In genomic region chr17:25220746-25221145, GRCm38 (mm10) we compare ENCODE assay signal across 19 mouse cellular contexts. TPM values are rescaled to one million over a fixed set of nuclear protein-coding genes. Genes with fewer than 3 reads are reported as not detected.
DNase-seq lines count a peak whose midpoint lies in the region; ATAC-seq and TF ChIP-seq lines count a peak whose summit lies in the region.
"Had no signal": no experiment of that assay in that cellular context is flagged by ENCODE, and none has a peak within 500 bp of the region (broad histone marks: within the 10 kb centered on the region; RNA-seq: fewer than 3 reads in every experiment).

No protein-coding gene starts in this region.

- no peak for DNase-seq in hindbrain, postnatal 0 days (ENCODE audit: low spot score)
- no peak for DNase-seq in left cerebral cortex, adult 2 months (ENCODE audit: extremely low spot score in 1 of 2, low spot score in 2 of 2)
- DNase-seq in left cerebral cortex, adult 18-20 months (ENCODE audit: low spot score in 2 of 2): no peak
- DNase-seq in urinary bladder, postnatal 10 days (ENCODE audit: low spot score): no peak
- DNase-seq: adrenal gland, postnatal 25 days; B cell, adult 2 months; cerebellum, adult 8-10 months; heart, adult 18-20 months; lung, adult 18-20 months; spleen, adult 18-20 months; thymus, adult 18-20 months had no signal

- H3K4me2 ChIP-seq in hindbrain, embryonic 15.5 days: no peak overlapping the region
- H3K4me2 ChIP-seq in hindbrain, postnatal 0 days (ENCODE audit: low read depth, low read length): no peak overlapping the region
- H3K4me2 ChIP-seq in neural tube, embryonic 13.5 days: 0 out of 2 replicates have a peak overlapping the region, but pooled peaks have one; percentile 58
- H3K4me2 ChIP-seq in neural tube, embryonic 15.5 days: no peak overlapping the region

- no peak overlapping the region for H3K4me3 ChIP-seq in hindbrain, embryonic 15.5 days
- H3K4me3 ChIP-seq in hindbrain, postnatal 0 days (ENCODE audit: low read length): no peak overlapping the region
- no peak overlapping the region for H3K4me3 ChIP-seq in left cerebral cortex, adult 2 months
- H3K4me3 ChIP-seq in neural tube, embryonic 13.5 days: no peak overlapping the region
- H3K4me3 ChIP-seq in neural tube, embryonic 15.5 days (replicated peaks): no peak overlapping the region
- H3K4me3 ChIP-seq in olfactory bulb, adult 2 months (ENCODE audit: insufficient read depth, low read depth, low read length): no peak overlapping the region

- 61% methylated on average over 1 of the region's 1 CpGs for WGBS in hindbrain, embryonic 15.5 days
- WGBS in hindbrain, postnatal 0 days: 73% methylated on average over 1 of the region's 1 CpGs
- WGBS in neural tube, embryonic 13.5 days: 84% methylated on average over 1 of the region's 1 CpGs
- 77% methylated on average over 1 of the region's 1 CpGs for WGBS in neural tube, embryonic 15.5 days
- WGBS in olfactory bulb, adult 2 months: 77% methylated on average over 1 of the region's 1 CpGs

- no peak for TF ChIP-seq POLR2A in olfactory bulb, adult 2 months (IDR thresholded peaks at IDR 0.05; ENCODE audit: insufficient read depth, low read depth, low read length)

- intact Hi-C loops in left cerebral cortex, adult 2 months (cut with DNase I): loop anchor here (2.0 kb wide), 1 partner anchor 32 kb away; the partner anchor contains the start of gene Unkl

- TF ChIP-seq CTCF in hindbrain, postnatal 0 days (IDR thresholded peaks at IDR 0.05; ENCODE audit: low read depth): no peak
- TF ChIP-seq CTCF in left cerebral cortex, adult 2 months (IDR thresholded peaks at IDR 0.05): no peak
- no peak for TF ChIP-seq CTCF in olfactory bulb, adult 2 months (IDR thresholded peaks at IDR 0.05; ENCODE audit: insufficient read depth, low read depth, low read length)

- no peak overlapping the region for H3K9ac ChIP-seq in hindbrain, embryonic 15.5 days
- no peak overlapping the region for H3K9ac ChIP-seq in hindbrain, postnatal 0 days (replicated peaks; ENCODE audit: low read length)
- no peak overlapping the region for H3K9ac ChIP-seq in neural tube, embryonic 13.5 days
- no peak overlapping the region for H3K9ac ChIP-seq in neural tube, embryonic 15.5 days (replicated peaks)
- H3K9ac ChIP-seq: embryonic facial prominence, embryonic 15.5 days had no signal

- peaks cover 11% of the 10 kb centered on the region for H3K36me3 ChIP-seq in hindbrain, embryonic 15.5 days
- H3K36me3 ChIP-seq in hindbrain, postnatal 0 days (ENCODE audit: insufficient read depth, low read length): peaks cover 26% of the 10 kb centered on the region; the same call in 1 of the 2 replicates
- peaks cover 48% of the 10 kb centered on the region for H3K36me3 ChIP-seq in neural tube, embryonic 13.5 days
- H3K36me3 ChIP-seq in neural tube, embryonic 15.5 days: peaks cover 41% of the 10 kb centered on the region

- ATAC-seq in hindbrain, embryonic 15.5 days (ENCODE audit: low FRiP score, low read depth): no peak
- ATAC-seq in hindbrain, postnatal 0 days: no peak
- no peak for ATAC-seq in neural tube, embryonic 13.5 days (ENCODE audit: low read depth)
- no peak for ATAC-seq in neural tube, embryonic 15.5 days (ENCODE audit: low FRiP score)
- ATAC-seq: intestine, postnatal 0 days had no signal

- H3K27me3 ChIP-seq in hindbrain, embryonic 15.5 days: no peaks in the 10 kb centered on the region
- no peaks in the 10 kb centered on the region for H3K27me3 ChIP-seq in hindbrain, postnatal 0 days (ENCODE audit: insufficient read depth, low read length)
- no peaks in the 10 kb centered on the region for H3K27me3 ChIP-seq in neural tube, embryonic 13.5 days
- no peaks in the 10 kb centered on the region for H3K27me3 ChIP-seq in neural tube, embryonic 15.5 days (replicated peaks)
- H3K27me3 ChIP-seq: embryonic facial prominence, embryonic 15.5 days had no signal

- H3K27ac ChIP-seq in hindbrain, embryonic 15.5 days (replicated peaks): peak overlapping the region; percentile 78; the same call in 1 of the 2 replicates
- no peak overlapping the region; the same call in 1 of the 2 replicates for H3K27ac ChIP-seq in hindbrain, postnatal 0 days
- peak overlapping the region; percentile 90 for H3K27ac ChIP-seq in left cerebral cortex, adult 2 months
- H3K27ac ChIP-seq in neural tube, embryonic 13.5 days (replicated peaks): no peak overlapping the region
- no peak overlapping the region for H3K27ac ChIP-seq in neural tube, embryonic 15.5 days (replicated peaks)
- H3K27ac ChIP-seq in olfactory bulb, adult 2 months (ENCODE audit: insufficient read depth, low read depth, low read length): peak overlapping the region; percentile 17; the same call in 1 of the 2 replicates
- H3K27ac ChIP-seq: forebrain, embryonic 10.5 days had no signal

- no peaks in the 10 kb centered on the region for H3K9me3 ChIP-seq in hindbrain, embryonic 15.5 days
- H3K9me3 ChIP-seq in hindbrain, postnatal 0 days (ENCODE audit: low read length): no peaks in the 10 kb centered on the region
- H3K9me3 ChIP-seq in neural tube, embryonic 13.5 days: no peaks in the 10 kb centered on the region
- H3K9me3 ChIP-seq in neural tube, embryonic 15.5 days (replicated peaks): no peaks in the 10 kb centered on the region
- H3K9me3 ChIP-seq: embryonic facial prominence, embryonic 15.5 days; forebrain, embryonic 10.5 days had no signal

- H3K4me1 ChIP-seq in hindbrain, embryonic 15.5 days (replicated peaks): peaks cover 19% of the 10 kb centered on the region
- no peaks in the 10 kb centered on the region for H3K4me1 ChIP-seq in hindbrain, postnatal 0 days (ENCODE audit: insufficient read depth, low read length)
- peaks cover 19% of the 10 kb centered on the region for H3K4me1 ChIP-seq in neural tube, embryonic 13.5 days (replicated peaks)
- peaks cover 28% of the 10 kb centered on the region for H3K4me1 ChIP-seq in neural tube, embryonic 15.5 days
- H3K4me1 ChIP-seq in olfactory bulb, adult 2 months (ENCODE audit: control insufficient read depth, insufficient read depth, low read length): peaks cover 15% of the 10 kb centered on the region

RNA-seq across cellular contexts. Expression of gene Gnptg, which starts 19.2 kb away (rescaled TPM):
- 104 and 107 TPM in 2 replicates for polyA plus RNA-seq in hindbrain, embryonic 15.5 days (2015; fragmentation: Nextera tagmentation; extraction: Ambion mirVana)
- total RNA-seq in hindbrain, postnatal 0 days (2014; rRNA removed): 87.5 and 89.2 TPM in 2 replicates
- 128 and 129 TPM in 2 replicates for polyA plus RNA-seq in hindbrain, postnatal 0 days (2015; fragmentation: Nextera tagmentation; extraction: Ambion mirVana)
- 10 to 100 TPM; 78.1 to 81.4 TPM for total RNA-seq in left cerebral cortex, adult 2 months (2021)
- total RNA-seq in left cerebral cortex, adult 18-20 months (2021): 10 to 100 TPM; 74.7 to 77.3 TPM
- 72.4 and 90.8 TPM in 2 replicates for polyA plus RNA-seq in neural tube, embryonic 13.5 days (2015; fragmentation: Nextera tagmentation; extraction: Ambion mirVana)
- polyA plus RNA-seq in neural tube, embryonic 15.5 days (2015; fragmentation: Nextera tagmentation; extraction: Ambion mirVana): 99.6 and 110 TPM in 2 replicates
- polyA plus RNA-seq in olfactory bulb, adult 2 months (2012; ENCODE audit: insufficient read depth, insufficient read length, low replicate concordance, missing spikeins): not detected in 2 replicates

RNA-seq across cellular contexts. Expression of gene Tsr3, which starts 19.2 kb away (rescaled TPM):
- polyA plus RNA-seq in hindbrain, embryonic 15.5 days (2015; fragmentation: Nextera tagmentation; extraction: Ambion mirVana): 60.2 and 61.4 TPM in 2 replicates
- 42.6 and 43.5 TPM in 2 replicates for total RNA-seq in hindbrain, postnatal 0 days (2014; rRNA removed)
- polyA plus RNA-seq in hindbrain, postnatal 0 days (2015; fragmentation: Nextera tagmentation; extraction: Ambion mirVana): 65.3 and 70.7 TPM in 2 replicates
- total RNA-seq in left cerebral cortex, adult 2 months (2021): 10 to 100 TPM; 24.6 to 25.9 TPM
- total RNA-seq in left cerebral cortex, adult 18-20 months (2021): 10 to 100 TPM; 21.0 to 24.3 TPM
- polyA plus RNA-seq in neural tube, embryonic 13.5 days (2015; fragmentation: Nextera tagmentation; extraction: Ambion mirVana): 62.1 and 62.3 TPM in 2 replicates
- 57.8 and 60.2 TPM in 2 replicates for polyA plus RNA-seq in neural tube, embryonic 15.5 days (2015; fragmentation: Nextera tagmentation; extraction: Ambion mirVana)
- polyA plus RNA-seq in olfactory bulb, adult 2 months (2012; ENCODE audit: insufficient read depth, insufficient read length, low replicate concordance, missing spikeins): not detected in 2 replicates

RNA-seq across cellular contexts. Expression of gene Unkl, which starts 32.5 kb away (rescaled TPM):
- polyA plus RNA-seq in hindbrain, embryonic 15.5 days (2015; fragmentation: Nextera tagmentation; extraction: Ambion mirVana): 15.1 and 16.2 TPM in 2 replicates
- 39.6 and 43.3 TPM in 2 replicates for total RNA-seq in hindbrain, postnatal 0 days (2014; rRNA removed)
- polyA plus RNA-seq in hindbrain, postnatal 0 days (2015; fragmentation: Nextera tagmentation; extraction: Ambion mirVana): 14.1 and 15.1 TPM in 2 replicates
- 10 to 100 TPM; 39.0 to 40.7 TPM for total RNA-seq in left cerebral cortex, adult 2 months (2021)
- total RNA-seq in left cerebral cortex, adult 18-20 months (2021): 10 to 100 TPM; 34.2 to 41.3 TPM
- 9.3 and 11.0 TPM in 2 replicates for polyA plus RNA-seq in neural tube, embryonic 13.5 days (2015; fragmentation: Nextera tagmentation; extraction: Ambion mirVana)
- polyA plus RNA-seq in neural tube, embryonic 15.5 days (2015; fragmentation: Nextera tagmentation; extraction: Ambion mirVana): 14.1 and 14.8 TPM in 2 replicates
- not detected in 2 replicates for polyA plus RNA-seq in olfactory bulb, adult 2 months (2012; ENCODE audit: insufficient read depth, insufficient read length, low replicate concordance, missing spikeins)

RNA-seq across cellular contexts. Expression of gene Baiap3, which starts 35.4 kb away (rescaled TPM):
- 19.6 and 20.4 TPM in 2 replicates for polyA plus RNA-seq in hindbrain, embryonic 15.5 days (2015; fragmentation: Nextera tagmentation; extraction: Ambion mirVana)
- total RNA-seq in hindbrain, postnatal 0 days (2014; rRNA removed): 64.0 and 79.3 TPM in 2 replicates
- polyA plus RNA-seq in hindbrain, postnatal 0 days (2015; fragmentation: Nextera tagmentation; extraction: Ambion mirVana): 27.3 and 27.8 TPM in 2 replicates
- 10 to 100 TPM; 14.8 to 29.8 TPM for total RNA-seq in left cerebral cortex, adult 2 months (2021)
- total RNA-seq in left cerebral cortex, adult 18-20 months (2021): 10 to 100 TPM; 17.5 to 18.7 TPM
- 3.7 and 3.8 TPM in 2 replicates for polyA plus RNA-seq in neural tube, embryonic 13.5 days (2015; fragmentation: Nextera tagmentation; extraction: Ambion mirVana)
- 9.9 and 10.3 TPM in 2 replicates for polyA plus RNA-seq in neural tube, embryonic 15.5 days (2015; fragmentation: Nextera tagmentation; extraction: Ambion mirVana)
- not detected in 2 replicates for polyA plus RNA-seq in olfactory bulb, adult 2 months (2012; ENCODE audit: insufficient read depth, insufficient read length, low replicate concordance, missing spikeins)
- total RNA-seq: gastrocnemius, adult 8-10 months had no signal

RNA-seq across cellular contexts. Expression of gene BC003965, which starts 36.4 kb away (rescaled TPM):
- 31.1 and 31.5 TPM in 2 replicates for polyA plus RNA-seq in hindbrain, embryonic 15.5 days (2015; fragmentation: Nextera tagmentation; extraction: Ambion mirVana)
- 15.7 and 19.9 TPM in 2 replicates for total RNA-seq in hindbrain, postnatal 0 days (2014; rRNA removed)
- polyA plus RNA-seq in hindbrain, postnatal 0 days (2015; fragmentation: Nextera tagmentation; extraction: Ambion mirVana): 27.4 and 29.9 TPM in 2 replicates
- total RNA-seq in left cerebral cortex, adult 2 months (2021): 10 to 100 TPM; 20.2 to 20.8 TPM
- 10 to 100 TPM; 17.8 to 20.5 TPM for total RNA-seq in left cerebral cortex, adult 18-20 months (2021)
- 32.6 and 32.7 TPM in 2 replicates for polyA plus RNA-seq in neural tube, embryonic 13.5 days (2015; fragmentation: Nextera tagmentation; extraction: Ambion mirVana)
- 31.5 and 31.7 TPM in 2 replicates for polyA plus RNA-seq in neural tube, embryonic 15.5 days (2015; fragmentation: Nextera tagmentation; extraction: Ambion mirVana)
- polyA plus RNA-seq in olfactory bulb, adult 2 months (2012; ENCODE audit: insufficient read depth, insufficient read length, low replicate concordance, missing spikeins): not detected in 2 replicates

Comparison
In these comparisons a context has a peak if more than half of its experiments do, and no peak if none do; other contexts are left out.
1. H3K27ac ChIP-seq: peak in hindbrain, embryonic 15.5 days (single experiment), left cerebral cortex, adult 2 months (single experiment) and olfactory bulb, adult 2 months (single experiment); none in hindbrain, postnatal 0 days (single experiment), neural tube, embryonic 13.5 days (single experiment) and neural tube, embryonic 15.5 days (single experiment).
2. RNA of gene Gnptg, which starts 19.2 kb away (polyA plus RNA-seq): 128 to 129 TPM in hindbrain, postnatal 0 days, 99.6 to 110 TPM in neural tube, embryonic 15.5 days, 104 to 107 TPM in hindbrain, embryonic 15.5 days and 72.4 to 90.8 TPM in neural tube, embryonic 13.5 days; not detected in olfactory bulb, adult 2 months; every median in the first group is over 10 times any median in the second.
3. RNA of gene Tsr3, which starts 19.2 kb away (polyA plus RNA-seq): 65.3 to 70.7 TPM in hindbrain, postnatal 0 days, 62.1 to 62.3 TPM in neural tube, embryonic 13.5 days, 60.2 to 61.4 TPM in hindbrain, embryonic 15.5 days and 57.8 to 60.2 TPM in neural tube, embryonic 15.5 days; not detected in olfactory bulb, adult 2 months; every median in the first group is over 10 times any median in the second.